Mouse (Mus musculus): Measurements from ENCODE around the gene Gpx4. TPM values are rescaled to one million over a fixed set of nuclear protein-coding genes. Genes with fewer than 3 reads are reported as not detected.
A peak's percentile ranks its signal among the peaks of the same experiment; 100 is the strongest.

Gene Gpx4
- polyA plus RNA-seq, 1 experiment from 2014 or later: 552 TPM

GRCm38 (mm10) chr10:80027681-80028520 is 19.1 kb upstream of the Gpx4 start:
- H3K27ac ChIP-seq (ENCODE audit: low read length): no peak overlapping the region
- H3K27me3 ChIP-seq (ENCODE audit: control insufficient read depth, insufficient read depth, low read depth, low read length): no peaks in the 10 kb centered on the region
- no peak overlapping the region for H3K4me2 ChIP-seq (ENCODE audit: low read length)
- no peaks in the 10 kb centered on the region for H3K9me3 ChIP-seq (replicated peaks; ENCODE audit: control insufficient read depth, low read length, poor library complexity, severe bottlenecking)
- WGBS: 78% methylated on average over 20 of the region's 20 CpGs
- ATAC-seq: no peak
- H3K9ac ChIP-seq (ENCODE audit: low read depth, low read length): no peak overlapping the region
- no peak overlapping the region for H3K4me3 ChIP-seq (ENCODE audit: low read depth, low read length)
- no peaks in the 10 kb centered on the region for H3K4me1 ChIP-seq (ENCODE audit: control insufficient read depth, insufficient read depth, low read length)
- no peaks in the 10 kb centered on the region for H3K36me3 ChIP-seq (ENCODE audit: control insufficient read depth, insufficient read depth, low read length)

- no peak overlapping the region for H3K27ac ChIP-seq (ENCODE audit: low read length)
- no peaks in the 10 kb centered on the region for H3K9me3 ChIP-seq (replicated peaks; ENCODE audit: control insufficient read depth, low read length, poor library complexity, severe bottlenecking)
- no peaks in the 10 kb centered on the region for H3K27me3 ChIP-seq (ENCODE audit: control insufficient read depth, insufficient read depth, low read depth, low read length)
- no peaks in the 10 kb centered on the region for H3K36me3 ChIP-seq (ENCODE audit: control insufficient read depth, insufficient read depth, low read length)
- H3K4me1 ChIP-seq (ENCODE audit: control insufficient read depth, insufficient read depth, low read length): no peaks in the 10 kb centered on the region
- 94% methylated on average over 13 of the region's 13 CpGs for WGBS
- no peak for ATAC-seq
- H3K4me2 ChIP-seq (ENCODE audit: low read length): no peak overlapping the region
- H3K4me3 ChIP-seq (ENCODE audit: low read depth, low read length): no peak overlapping the region
- no peak overlapping the region for H3K9ac ChIP-seq (ENCODE audit: low read depth, low read length)
Measured at GRCm38 (mm10) chr10:80028521-80028846, 18.5 kb upstream of the Gpx4 start.

- no peak overlapping the region for H3K4me3 ChIP-seq (ENCODE audit: low read depth, low read length)
- WGBS: 82% methylated on average over 9 of the region's 9 CpGs
- peaks cover 2% of the 10 kb centered on the region; the same call in 1 of the 2 replicates for H3K36me3 ChIP-seq (ENCODE audit: control insufficient read depth, insufficient read depth, low read length)
- H3K9ac ChIP-seq (ENCODE audit: low read depth, low read length): no peak overlapping the region
- H3K27me3 ChIP-seq (ENCODE audit: control insufficient read depth, insufficient read depth, low read depth, low read length): no peaks in the 10 kb centered on the region
- H3K4me1 ChIP-seq (ENCODE audit: control insufficient read depth, insufficient read depth, low read length): no peaks in the 10 kb centered on the region
- no peak overlapping the region for H3K27ac ChIP-seq (ENCODE audit: low read length)
- no peak for ATAC-seq
- no peaks in the 10 kb centered on the region for H3K9me3 ChIP-seq (replicated peaks; ENCODE audit: control insufficient read depth, low read length, poor library complexity, severe bottlenecking)
- no peak overlapping the region for H3K4me2 ChIP-seq (ENCODE audit: low read length)
Measured at GRCm38 (mm10) chr10:80030191-80030590, 16.8 kb upstream of the Gpx4 start.

- ATAC-seq: no peak
- Histone ChIP-seq H3K4me3 (ENCODE audit: low read depth, low read length) (no peak overlapping the region), H3K4me1 (ENCODE audit: control insufficient read depth, insufficient read depth, low read length) (no peaks in the 10 kb centered on the region), H3K27me3 (ENCODE audit: control insufficient read depth, insufficient read depth, low read depth, low read length) (no peaks in the 10 kb centered on the region), H3K27ac (ENCODE audit: low read length) (no peak overlapping the region), H3K9ac (ENCODE audit: low read depth, low read length) (no peak overlapping the region), H3K9me3 (replicated peaks; ENCODE audit: control insufficient read depth, low read length, poor library complexity, severe bottlenecking) (no peaks in the 10 kb centered on the region), H3K36me3 (ENCODE audit: control insufficient read depth, insufficient read depth, low read length) (peaks cover 7% of the 10 kb centered on the region), H3K4me2 (ENCODE audit: low read length) (no peak overlapping the region)
- WGBS: 92% methylated on average over 17 of the region's 17 CpGs
Measured at GRCm38 (mm10) chr10:80030736-80031135, 16.2 kb upstream of the Gpx4 start.

- no peak overlapping the region for H3K9ac ChIP-seq (ENCODE audit: low read depth, low read length)
- ATAC-seq: no peak
- 72% methylated on average over 5 of the region's 5 CpGs for WGBS
Measured at GRCm38 (mm10) chr10:80032799-80033480, 14.0 kb upstream of the Gpx4 start.

GRCm38 (mm10) chr10:80033511-80034391 is 13.2 kb upstream of the Gpx4 start:
- peaks cover 13% of the 10 kb centered on the region for H3K4me1 ChIP-seq (ENCODE audit: control insufficient read depth, insufficient read depth, low read length)
- peaks cover 23% of the 10 kb centered on the region for H3K36me3 ChIP-seq (ENCODE audit: control insufficient read depth, insufficient read depth, low read length)
- H3K4me2 ChIP-seq (ENCODE audit: low read length): no peak overlapping the region
- no peaks in the 10 kb centered on the region for H3K27me3 ChIP-seq (ENCODE audit: control insufficient read depth, insufficient read depth, low read depth, low read length)
- H3K27ac ChIP-seq (ENCODE audit: low read length): no peak overlapping the region
- H3K9ac ChIP-seq (ENCODE audit: low read depth, low read length): no peak overlapping the region
- H3K9me3 ChIP-seq (replicated peaks; ENCODE audit: control insufficient read depth, low read length, poor library complexity, severe bottlenecking): no peaks in the 10 kb centered on the region
- no peak for ATAC-seq
- H3K4me3 ChIP-seq (ENCODE audit: low read depth, low read length): no peak overlapping the region
- WGBS: 51% methylated on average over 9 of the region's 9 CpGs

More at GRCm38 (mm10) chr10:80032799-80033480, 14.0 kb upstream of the Gpx4 start:
- peaks cover 23% of the 10 kb centered on the region for H3K36me3 ChIP-seq (ENCODE audit: control insufficient read depth, insufficient read depth, low read length)
- no peaks in the 10 kb centered on the region for H3K27me3 ChIP-seq (ENCODE audit: control insufficient read depth, insufficient read depth, low read depth, low read length)
- H3K4me1 ChIP-seq (ENCODE audit: control insufficient read depth, insufficient read depth, low read length): peaks cover 5% of the 10 kb centered on the region
- no peak overlapping the region for H3K4me2 ChIP-seq (ENCODE audit: low read length)
- H3K4me3 ChIP-seq (ENCODE audit: low read depth, low read length): no peak overlapping the region
- no peaks in the 10 kb centered on the region for H3K9me3 ChIP-seq (replicated peaks; ENCODE audit: control insufficient read depth, low read length, poor library complexity, severe bottlenecking)
- no peak overlapping the region for H3K27ac ChIP-seq (ENCODE audit: low read length)

GRCm38 (mm10) chr10:80035148-80035547 is 11.8 kb upstream of the Gpx4 start:
- Histone ChIP-seq H3K27ac (ENCODE audit: low read length) (peak overlapping the region; percentile 7; the same call in 1 of the 2 replicates), H3K4me3 (ENCODE audit: low read depth, low read length) (no peak overlapping the region), H3K9ac (ENCODE audit: low read depth, low read length) (0 out of 2 replicates have a peak overlapping the region, but pooled peaks have one; percentile 6), H3K36me3 (ENCODE audit: control insufficient read depth, insufficient read depth, low read length) (peaks cover 23% of the 10 kb centered on the region), H3K4me2 (ENCODE audit: low read length) (no peak overlapping the region), H3K9me3 (replicated peaks; ENCODE audit: control insufficient read depth, low read length, poor library complexity, severe bottlenecking) (no peaks in the 10 kb centered on the region), H3K27me3 (ENCODE audit: control insufficient read depth, insufficient read depth, low read depth, low read length) (no peaks in the 10 kb centered on the region), H3K4me1 (ENCODE audit: control insufficient read depth, insufficient read depth, low read length) (peaks cover 16% of the 10 kb centered on the region)
- ATAC-seq: no peak
- WGBS: 82% methylated on average over 8 of the region's 8 CpGs

GRCm38 (mm10) chr10:80035686-80036085 is 11.3 kb upstream of the Gpx4 start:
- WGBS: 91% methylated on average over 5 of the region's 5 CpGs
- no peak overlapping the region for H3K4me3 ChIP-seq (ENCODE audit: low read depth, low read length)
- peak overlapping the region; percentile 7; the same call in 1 of the 2 replicates for H3K27ac ChIP-seq (ENCODE audit: low read length)
- H3K9me3 ChIP-seq (replicated peaks; ENCODE audit: control insufficient read depth, low read length, poor library complexity, severe bottlenecking): no peaks in the 10 kb centered on the region
- no peak overlapping the region for H3K4me2 ChIP-seq (ENCODE audit: low read length)
- 0 out of 2 replicates have a peak overlapping the region, but pooled peaks have one; percentile 6 for H3K9ac ChIP-seq (ENCODE audit: low read depth, low read length)
- H3K36me3 ChIP-seq (ENCODE audit: control insufficient read depth, insufficient read depth, low read length): peaks cover 23% of the 10 kb centered on the region
- peaks cover 16% of the 10 kb centered on the region for H3K4me1 ChIP-seq (ENCODE audit: control insufficient read depth, insufficient read depth, low read length)
- H3K27me3 ChIP-seq (ENCODE audit: control insufficient read depth, insufficient read depth, low read depth, low read length): no peaks in the 10 kb centered on the region
- ATAC-seq: no peak
